41 mouse cellular contexts compared by ENCODE assay signal in genomic region chr2:105114074-105114473, GRCm38 (mm10). TPM values are rescaled to one million over a fixed set of nuclear protein-coding genes. Genes with fewer than 3 reads are reported as not detected.
DNase-seq lines count a peak whose midpoint lies in the region; ATAC-seq lines count a peak whose summit lies in the region.
"Had no signal": no experiment of that assay in that cellular context is flagged by ENCODE, and none has a peak within 500 bp of the region (broad histone marks: within the 10 kb centered on the region; RNA-seq: fewer than 3 reads in every experiment).

No protein-coding gene starts in this region.

- no peak overlapping the region for H3K4me2 ChIP-seq in neural tube, embryonic 12.5 days (replicated peaks)
- H3K4me2 ChIP-seq: embryonic facial prominence, embryonic 12.5 days; heart, embryonic 13.5 days; hindbrain, embryonic 15.5 days; limb, embryonic 15.5 days; midbrain, embryonic 13.5 days; neural tube, embryonic 15.5 days had no signal

- no peak overlapping the region for H3K27ac ChIP-seq in neural tube, embryonic 12.5 days
- no peak overlapping the region for H3K27ac ChIP-seq in heart, embryonic 10.5 days
- H3K27ac ChIP-seq: embryonic facial prominence, embryonic 12.5 days; gastrocnemius, adult 2 months; heart, adult 2 months; heart, embryonic 13.5 days; hindbrain, embryonic 10.5 days; hindbrain, embryonic 15.5 days; limb, embryonic 10.5 days; limb, embryonic 15.5 days; midbrain, embryonic 13.5 days; neural tube, embryonic 15.5 days had no signal

- ATAC-seq in neural tube, embryonic 12.5 days (ENCODE audit: low FRiP score, low read depth), result peak; percentile 41; the same call in 1 of the 2 replicates
- ATAC-seq in megakaryocyte-erythroid progenitor cell, adult 5-6 weeks (replicated peaks; ENCODE audit: low FRiP score, low TSS enrichment, poor library complexity, severe bottlenecking), result peak; percentile 72
- ATAC-seq: forebrain, embryonic 16.5 days; midbrain, embryonic 13.5 days; Patski had no signal

- 0 out of 2 replicates have a peak, but pooled peaks cover 6% of the 10 kb centered on the region for H3K4me1 ChIP-seq in neural tube, embryonic 12.5 days
- no peaks in the 10 kb centered on the region for H3K4me1 ChIP-seq in heart, embryonic 10.5 days
- H3K4me1 ChIP-seq: embryonic facial prominence, embryonic 12.5 days; hindbrain, embryonic 15.5 days; limb, embryonic 10.5 days; limb, embryonic 15.5 days; neural tube, embryonic 15.5 days had no signal

- DNase-seq in heart, adult 11 months, result peak; percentile 85
- no peak for DNase-seq in heart, postnatal 4 days
- no peak for DNase-seq in neural tube, embryonic 10.5 days (ENCODE audit: extremely low spot score, low spot score)
- DNase-seq in R1 (ENCODE audit: low read depth, low spot score), result peak; percentile 93
- DNase-seq in heart, embryonic 10.5 days (ENCODE audit: low spot score), result no peak
- DNase-seq: adrenal gland, postnatal 36 days; B cell, adult 2 months; embryo, embryonic 11 days; gastrocnemius, adult 2 months; gastrocnemius, postnatal 36 days; heart, adult 2 months; heart, postnatal 10 days; kidney, adult 18-20 months; kidney, postnatal 10 days; layer of hippocampus, adult 9-11 months; lung, postnatal 36 days; right cerebral cortex, postnatal 25 days; spleen, adult 18-20 months; thymus, postnatal 4 days had no signal

- no peak overlapping the region for H3K9ac ChIP-seq in neural tube, embryonic 12.5 days
- H3K9ac ChIP-seq: embryonic facial prominence, embryonic 12.5 days; heart, embryonic 13.5 days; hindbrain, embryonic 15.5 days; limb, embryonic 15.5 days; midbrain, embryonic 13.5 days; neural tube, embryonic 15.5 days had no signal

- H3K9me3 ChIP-seq in neural tube, embryonic 12.5 days, result no peaks in the 10 kb centered on the region
- no peaks in the 10 kb centered on the region for H3K9me3 ChIP-seq in heart, embryonic 10.5 days
- H3K9me3 ChIP-seq: embryonic facial prominence, embryonic 12.5 days; G1E; heart, embryonic 13.5 days; hindbrain, embryonic 10.5 days; hindbrain, embryonic 15.5 days; limb, embryonic 10.5 days; limb, embryonic 15.5 days; megakaryocyte, embryonic 14.5 days; midbrain, embryonic 13.5 days; neural tube, embryonic 15.5 days had no signal

- H3K27me3 ChIP-seq in neural tube, embryonic 12.5 days (replicated peaks), result peaks cover 47% of the 10 kb centered on the region
- peaks cover 44% of the 10 kb centered on the region for H3K27me3 ChIP-seq in heart, embryonic 10.5 days (ENCODE audit: insufficient read depth, poor library complexity, severe bottlenecking)
- H3K27me3 ChIP-seq: Patski had no signal

- H3K4me3 ChIP-seq in neural tube, embryonic 12.5 days, result no peak overlapping the region
- no peak overlapping the region for H3K4me3 ChIP-seq in heart, embryonic 10.5 days
- H3K4me3 ChIP-seq: embryonic facial prominence, embryonic 12.5 days; gastrocnemius, adult 2 months; heart, adult 2 months; heart, embryonic 13.5 days; hindbrain, embryonic 10.5 days; hindbrain, embryonic 15.5 days; limb, embryonic 10.5 days; limb, embryonic 15.5 days; megakaryocyte, embryonic 14.5 days; midbrain, embryonic 13.5 days; neural tube, embryonic 15.5 days had no signal

- H3K36me3 ChIP-seq in neural tube, embryonic 12.5 days, result no peaks in the 10 kb centered on the region
- H3K36me3 ChIP-seq in heart, embryonic 10.5 days, result no peaks in the 10 kb centered on the region
- H3K36me3 ChIP-seq: embryonic facial prominence, embryonic 12.5 days; G1E; heart, embryonic 13.5 days; hindbrain, embryonic 10.5 days; hindbrain, embryonic 15.5 days; limb, embryonic 10.5 days; limb, embryonic 15.5 days; midbrain, embryonic 13.5 days; neural tube, embryonic 15.5 days had no signal

- 15% methylated on average over 9 of the region's 9 CpGs for WGBS in neural tube, embryonic 12.5 days
- 27% methylated on average over 9 of the region's 9 CpGs for WGBS in heart, embryonic 10.5 days

RNA-seq across cellular contexts. Expression of gene Wt1, which starts 12.3 kb away (rescaled TPM):
- 10 to 100 TPM; 19.7 to 21.5 TPM for total RNA-seq in heart, postnatal 4 days (2021)
- polyA plus RNA-seq in neural tube, embryonic 12.5 days (2016; fragmentation: Nextera tagmentation; extraction: Ambion mirVana), result 2.5 and 3.1 TPM in 2 replicates
- total RNA-seq in megakaryocyte-erythroid progenitor cell, adult 5-6 weeks (2014; fragmentation: Nextera tagmentation), result not detected in 2 replicates
- not detected in 2 replicates for total RNA-seq in megakaryocyte-erythroid progenitor cell, adult 5-6 weeks (2017)
- 36.5 and 41.9 TPM in 2 replicates for polyA plus RNA-seq in heart, embryonic 10.5 days (2016; fragmentation: Nextera tagmentation; extraction: Ambion mirVana)
- total RNA-seq: gastrocnemius, adult 2 months had no signal
- polyA plus RNA-seq: G1E had no signal

RNA-seq across cellular contexts. Expression of gene Gm11060, which starts 22.3 kb away (rescaled TPM):
- total RNA-seq in heart, postnatal 4 days (2021), result not detected
- polyA plus RNA-seq in neural tube, embryonic 12.5 days (2016; fragmentation: Nextera tagmentation; extraction: Ambion mirVana), result not detected in 2 replicates
- total RNA-seq in megakaryocyte-erythroid progenitor cell, adult 5-6 weeks (2014; fragmentation: Nextera tagmentation), result not detected in 2 replicates
- not detected in 2 replicates for total RNA-seq in megakaryocyte-erythroid progenitor cell, adult 5-6 weeks (2017)
- not detected in 2 replicates for polyA plus RNA-seq in heart, embryonic 10.5 days (2016; fragmentation: Nextera tagmentation; extraction: Ambion mirVana)
- total RNA-seq: adrenal gland, adult 18-20 months; adrenal gland, postnatal 36 days; G1E; gastrocnemius, adult 2 months; gastrocnemius, postnatal 36 days; heart, adult 2 months; heart, postnatal 10 days; left cerebral cortex, postnatal 10 days had no signal
- polyA plus RNA-seq: brain, embryonic 14.5 days; embryonic facial prominence, embryonic 12.5 days; forebrain, embryonic 16.5 days; G1E; heart, adult 2 months; heart, embryonic 13.5 days; hindbrain, embryonic 10.5 days; hindbrain, embryonic 15.5 days; intestine, embryonic 14.5 days; limb, embryonic 10.5 days; limb, embryonic 15.5 days; liver, embryonic 16.5 days; lung, embryonic 16.5 days; midbrain, embryonic 13.5 days; neural tube, embryonic 15.5 days; Patski; stomach, embryonic 16.5 days; thymus, postnatal 0 days had no signal

Comparison
In these comparisons a context has a peak if more than half of its experiments do, and no peak if none do; other contexts are left out.
1. DNase-seq: peak in heart, adult 11 months (single experiment) and R1 (single experiment); none in heart, postnatal 4 days (single experiment), neural tube, embryonic 10.5 days (single experiment) and heart, embryonic 10.5 days (single experiment).
2. RNA of gene Wt1, which starts 12.3 kb away (total RNA-seq): 19.7 to 21.5 TPM in heart, postnatal 4 days; not detected in megakaryocyte-erythroid progenitor cell, adult 5-6 weeks; every median in the first group is over 10 times any median in the second.